Mouse (Mus musculus) kidney, adult 2 months (tissue): ENCODE measurements around the gene Ttc36.

Experiments
- CTCF ChIP-seq: fragments of 200-500 bp; conservative IDR thresholded peaks from 2 replicates; pipeline ENCODE4 v1.5.1; 2011; ENCODE audit warnings: low read depth, mild to moderate bottlenecking, control low read depth, low read length, moderate library complexity, mixed read lengths; ENCODE audit not compliant: insufficient read depth, insufficient read length
- POLR2A ChIP-seq: fragments of 200-500 bp; IDR thresholded peaks from one replicate; pipeline ENCODE4 v1.6.1; 2011; ENCODE audit warnings: low read depth, low read length, control low read depth

- TF ChIP-seq CTCF (no peak), POLR2A (no peak)
These were observed 14.7 kb upstream of the Ttc36 start for GRCm38 (mm10) chr9:44817522-44817921.
